Mouse (Mus musculus): Measurements from ENCODE around the gene Ddx25. TPM values are rescaled to one million over a fixed set of nuclear protein-coding genes. Genes with fewer than 3 reads are reported as not detected.

Gene Ddx25
- total and polyA plus RNA-seq, 2 experiments from 2014 or later: 19.7 to 24.4 TPM

GRCm38 (mm10) chr9:35556494-35557102 is 1.7 kb downstream of the Ddx25 start:
- ATAC-seq: no peak
- H3K9me3 ChIP-seq (ENCODE audit: low read length): no peaks in the 10 kb centered on the region
- peaks cover 10% of the 10 kb centered on the region for H3K36me3 ChIP-seq (ENCODE audit: insufficient read depth, low read length)
- no peak overlapping the region for H3K9ac ChIP-seq (replicated peaks; ENCODE audit: low read length)
- no peak overlapping the region for H3K4me2 ChIP-seq (ENCODE audit: low read depth, low read length)
- TF ChIP-seq CTCF (IDR thresholded peaks at IDR 0.05; ENCODE audit: low read depth): no peak
- DNase-seq (ENCODE audit: low spot score): no peak
- peaks cover 3% of the 10 kb centered on the region; the same call in 1 of the 2 replicates for H3K4me1 ChIP-seq (ENCODE audit: insufficient read depth, low read length)
- no peak overlapping the region for H3K4me3 ChIP-seq (ENCODE audit: low read length)
- H3K27me3 ChIP-seq (ENCODE audit: insufficient read depth, low read length): no peaks in the 10 kb centered on the region
- H3K27ac ChIP-seq: no peak overlapping the region
- 72% methylated on average over 12 of the region's 12 CpGs for WGBS

GRCm38 (mm10) chr9:35548455-35548854 is 9.9 kb downstream of the Ddx25 start:
- DNase-seq (ENCODE audit: low spot score) (no peak), ATAC-seq (no peak)
- TF ChIP-seq CTCF (IDR thresholded peaks at IDR 0.05; ENCODE audit: low read depth): no peak
- Histone ChIP-seq H3K9ac (replicated peaks; ENCODE audit: low read length) (no peak overlapping the region), H3K9me3 (ENCODE audit: low read length) (no peaks in the 10 kb centered on the region), H3K4me1 (ENCODE audit: insufficient read depth, low read length) (no peaks in the 10 kb centered on the region), H3K27ac (no peak overlapping the region), H3K27me3 (ENCODE audit: insufficient read depth, low read length) (no peaks in the 10 kb centered on the region), H3K36me3 (ENCODE audit: insufficient read depth, low read length) (peaks cover 13% of the 10 kb centered on the region; the same call in 1 of the 2 replicates), H3K4me3 (ENCODE audit: low read length) (no peak overlapping the region), H3K4me2 (ENCODE audit: low read depth, low read length) (no peak overlapping the region)
- WGBS: 81% methylated on average over 9 of the region's 9 CpGs

GRCm38 (mm10) chr9:35546745-35547144 is 11.6 kb downstream of the Ddx25 start:
- WGBS: 79% methylated on average over 9 of the region's 9 CpGs
- Histone ChIP-seq H3K4me2 (ENCODE audit: low read depth, low read length) (no peak overlapping the region), H3K4me3 (ENCODE audit: low read length) (no peak overlapping the region), H3K27ac (no peak overlapping the region), H3K9me3 (ENCODE audit: low read length) (no peaks in the 10 kb centered on the region), H3K9ac (replicated peaks; ENCODE audit: low read length) (no peak overlapping the region), H3K36me3 (ENCODE audit: insufficient read depth, low read length) (peaks cover 16% of the 10 kb centered on the region), H3K4me1 (ENCODE audit: insufficient read depth, low read length) (no peaks in the 10 kb centered on the region), H3K27me3 (ENCODE audit: insufficient read depth, low read length) (no peaks in the 10 kb centered on the region)
- TF ChIP-seq CTCF (IDR thresholded peaks at IDR 0.05; ENCODE audit: low read depth): no peak
- DNase-seq (ENCODE audit: low spot score) (no peak), ATAC-seq (no peak)

- peak; percentile 28 for DNase-seq (ENCODE audit: low spot score)
Measured at GRCm38 (mm10) chr9:35545704-35546103, 12.6 kb downstream of the Ddx25 start.

GRCm38 (mm10) chr9:35544666-35545065 is 13.7 kb downstream of the Ddx25 start:
- WGBS: 64% methylated on average over 2 of the region's 2 CpGs
- no peak overlapping the region for H3K4me3 ChIP-seq (ENCODE audit: low read length)
- no peak overlapping the region for H3K4me2 ChIP-seq (ENCODE audit: low read depth, low read length)
- no peaks in the 10 kb centered on the region for H3K9me3 ChIP-seq (ENCODE audit: low read length)
- ATAC-seq (no peak), DNase-seq (ENCODE audit: low spot score) (no peak)
- H3K4me1 ChIP-seq (ENCODE audit: insufficient read depth, low read length): no peaks in the 10 kb centered on the region
- no peak overlapping the region for H3K27ac ChIP-seq
- TF ChIP-seq CTCF (IDR thresholded peaks at IDR 0.05; ENCODE audit: low read depth): no peak
- H3K36me3 ChIP-seq (ENCODE audit: insufficient read depth, low read length): peaks cover 13% of the 10 kb centered on the region
- no peaks in the 10 kb centered on the region for H3K27me3 ChIP-seq (ENCODE audit: insufficient read depth, low read length)
- H3K9ac ChIP-seq (replicated peaks; ENCODE audit: low read length): no peak overlapping the region

More at GRCm38 (mm10) chr9:35545704-35546103, 12.6 kb downstream of the Ddx25 start:
- H3K9ac ChIP-seq (replicated peaks; ENCODE audit: low read length): no peak overlapping the region
- TF ChIP-seq CTCF (IDR thresholded peaks at IDR 0.05; ENCODE audit: low read depth): peak; percentile 61
- peaks cover 13% of the 10 kb centered on the region for H3K36me3 ChIP-seq (ENCODE audit: insufficient read depth, low read length)
- H3K9me3 ChIP-seq (ENCODE audit: low read length): no peaks in the 10 kb centered on the region
- no peaks in the 10 kb centered on the region for H3K27me3 ChIP-seq (ENCODE audit: insufficient read depth, low read length)
- no peak for ATAC-seq
- H3K27ac ChIP-seq: no peak overlapping the region
- H3K4me1 ChIP-seq (ENCODE audit: insufficient read depth, low read length): no peaks in the 10 kb centered on the region
- 70% methylated on average over 12 of the region's 12 CpGs for WGBS
- H3K4me3 ChIP-seq (ENCODE audit: low read length): no peak overlapping the region
- no peak overlapping the region for H3K4me2 ChIP-seq (ENCODE audit: low read depth, low read length)

GRCm38 (mm10) chr9:35543099-35543860 is 15.0 kb downstream of the Ddx25 start:
- Histone ChIP-seq H3K4me1 (ENCODE audit: insufficient read depth, low read length) (no peaks in the 10 kb centered on the region), H3K36me3 (ENCODE audit: insufficient read depth, low read length) (peaks cover 13% of the 10 kb centered on the region), H3K4me2 (ENCODE audit: low read depth, low read length) (no peak overlapping the region), H3K9me3 (ENCODE audit: low read length) (no peaks in the 10 kb centered on the region), H3K27ac (no peak overlapping the region), H3K9ac (replicated peaks; ENCODE audit: low read length) (no peak overlapping the region), H3K27me3 (ENCODE audit: insufficient read depth, low read length) (no peaks in the 10 kb centered on the region), H3K4me3 (ENCODE audit: low read length) (no peak overlapping the region)
- WGBS: 86% methylated on average over 14 of the region's 14 CpGs
- no peak for TF ChIP-seq CTCF (IDR thresholded peaks at IDR 0.05; ENCODE audit: low read depth)
- ATAC-seq: no peak
- DNase-seq (ENCODE audit: low spot score): no peak

GRCm38 (mm10) chr9:35541941-35542340 is 16.4 kb downstream of the Ddx25 start:
- TF ChIP-seq CTCF (IDR thresholded peaks at IDR 0.05; ENCODE audit: low read depth): no peak
- WGBS: 73% methylated on average over 6 of the region's 6 CpGs
- H3K4me1 ChIP-seq (ENCODE audit: insufficient read depth, low read length): no peaks in the 10 kb centered on the region
- ATAC-seq (no peak), DNase-seq (ENCODE audit: low spot score) (no peak)
- no peak overlapping the region for H3K4me3 ChIP-seq (ENCODE audit: low read length)
- H3K9ac ChIP-seq (replicated peaks; ENCODE audit: low read length): no peak overlapping the region
- H3K9me3 ChIP-seq (ENCODE audit: low read length): no peaks in the 10 kb centered on the region
- H3K36me3 ChIP-seq (ENCODE audit: insufficient read depth, low read length): peaks cover 8% of the 10 kb centered on the region; the same call in 1 of the 2 replicates
- H3K27me3 ChIP-seq (ENCODE audit: insufficient read depth, low read length): no peaks in the 10 kb centered on the region
- H3K27ac ChIP-seq: no peak overlapping the region
- H3K4me2 ChIP-seq (ENCODE audit: low read depth, low read length): no peak overlapping the region
